Mouse (Mus musculus): Measurements from ENCODE around the gene Fbxl7. TPM values are rescaled to one million over a fixed set of nuclear protein-coding genes. Genes with fewer than 3 reads are reported as not detected.

Gene Fbxl7
- polyA plus RNA-seq, 1 experiment from 2014 or later, result 10.0 TPM

GRCm38 (mm10) chr15:26812856-26813255 lies 82.5 kb downstream of the Fbxl7 start:
- Histone ChIP-seq H3K4me3 (no peak overlapping the region), H3K9me3 (no peaks in the 10 kb centered on the region), H3K4me2 (no peak overlapping the region), H3K27me3 (replicated peaks) (no peaks in the 10 kb centered on the region), H3K4me1 (no peaks in the 10 kb centered on the region), H3K36me3 (no peaks in the 10 kb centered on the region), H3K9ac (no peak overlapping the region), H3K27ac (replicated peaks) (no peak overlapping the region)
- no peak for ATAC-seq (ENCODE audit: extremely low read depth, insufficient number of reproducible peaks, low FRiP score, low TSS enrichment)
- WGBS, result 79% methylated on average over 3 of the region's 3 CpGs

- H3K36me3 ChIP-seq, result no peaks in the 10 kb centered on the region
- no peaks in the 10 kb centered on the region for H3K9me3 ChIP-seq
- no peak for ATAC-seq (ENCODE audit: extremely low read depth, insufficient number of reproducible peaks, low FRiP score, low TSS enrichment)
- no peaks in the 10 kb centered on the region for H3K27me3 ChIP-seq (replicated peaks)
- WGBS, result 72% methylated on average over 3 of the region's 3 CpGs
- no peak overlapping the region for H3K4me3 ChIP-seq
- H3K4me1 ChIP-seq, result no peaks in the 10 kb centered on the region
- no peak overlapping the region for H3K9ac ChIP-seq
- no peak overlapping the region for H3K4me2 ChIP-seq
- H3K27ac ChIP-seq (replicated peaks), result no peak overlapping the region
These were observed 85.8 kb downstream of the Fbxl7 start for GRCm38 (mm10) chr15:26809569-26809968.

DNA sequence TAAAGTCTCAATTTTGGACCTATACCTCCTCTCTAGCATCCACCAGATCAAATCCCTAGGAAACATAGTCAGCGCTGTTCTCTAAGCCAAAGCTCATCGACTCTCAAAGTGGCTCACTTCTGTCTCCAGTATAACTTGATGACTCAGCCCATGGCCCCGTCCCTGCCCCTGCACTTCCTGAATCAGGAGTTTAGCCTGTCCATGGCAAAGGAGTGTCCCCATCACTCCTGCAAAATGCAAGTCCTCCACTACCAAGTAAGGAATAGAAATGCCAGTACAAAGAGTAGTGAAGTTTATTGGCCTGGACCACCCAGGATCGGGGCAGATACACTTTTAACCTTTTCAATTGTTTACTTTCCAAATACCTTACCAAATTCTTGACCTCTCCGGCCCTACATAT lies 91.3 kb downstream of the Fbxl7 start:
- Histone ChIP-seq H3K9ac (no peak overlapping the region), H3K27me3 (replicated peaks) (no peaks in the 10 kb centered on the region), H3K9me3 (no peaks in the 10 kb centered on the region), H3K4me2 (no peak overlapping the region), H3K4me3 (no peak overlapping the region), H3K36me3 (no peaks in the 10 kb centered on the region), H3K4me1 (0 out of 2 replicates have a peak, but pooled peaks cover 4% of the 10 kb centered on the region), H3K27ac (replicated peaks) (no peak overlapping the region)
- WGBS, result 53% methylated on average over 5 of the region's 5 CpGs
- ATAC-seq (ENCODE audit: extremely low read depth, insufficient number of reproducible peaks, low FRiP score, low TSS enrichment), result no peak

- Histone ChIP-seq H3K9me3 (no peaks in the 10 kb centered on the region), H3K36me3 (no peaks in the 10 kb centered on the region), H3K27me3 (replicated peaks) (no peaks in the 10 kb centered on the region), H3K4me1 (0 out of 2 replicates have a peak, but pooled peaks cover 8% of the 10 kb centered on the region), H3K9ac (no peak overlapping the region), H3K4me3 (no peak overlapping the region), H3K4me2 (no peak overlapping the region), H3K27ac (replicated peaks) (no peak overlapping the region)
- no peak for ATAC-seq (ENCODE audit: extremely low read depth, insufficient number of reproducible peaks, low FRiP score, low TSS enrichment)
- WGBS, result 74% methylated on average over 3 of the region's 3 CpGs
These were observed 95.8 kb downstream of the Fbxl7 start for GRCm38 (mm10) chr15:26799457-26800021.

DNA sequence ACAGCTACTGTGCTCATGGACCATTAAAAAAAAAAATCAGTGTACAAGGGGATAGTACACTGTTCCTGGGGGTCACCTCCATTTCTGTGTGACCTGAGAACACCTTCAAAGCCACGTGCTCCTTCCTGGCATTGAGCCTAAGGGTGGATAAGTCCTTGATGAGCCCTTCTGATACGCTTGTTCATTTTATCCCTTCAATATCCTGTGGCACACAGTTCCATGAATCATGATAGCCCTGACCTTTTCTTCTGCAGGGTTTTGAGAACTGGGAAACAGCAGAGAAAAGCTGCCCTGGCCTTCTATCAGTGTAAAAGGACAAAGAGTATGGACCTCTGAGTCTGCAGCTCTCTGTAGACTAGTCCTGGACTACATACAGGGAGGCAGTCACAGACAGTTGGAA lies 99.4 kb downstream of the Fbxl7 start:
- H3K9me3 ChIP-seq, result no peaks in the 10 kb centered on the region
- no peak overlapping the region for H3K4me3 ChIP-seq
- H3K36me3 ChIP-seq, result no peaks in the 10 kb centered on the region
- no peak overlapping the region for H3K4me2 ChIP-seq
- H3K4me1 ChIP-seq, result 0 out of 2 replicates have a peak, but pooled peaks cover 4% of the 10 kb centered on the region
- no peak for ATAC-seq (ENCODE audit: extremely low read depth, insufficient number of reproducible peaks, low FRiP score, low TSS enrichment)
- H3K27ac ChIP-seq (replicated peaks), result no peak overlapping the region
- no peaks in the 10 kb centered on the region for H3K27me3 ChIP-seq (replicated peaks)
- WGBS, result 67% methylated on average over 2 of the region's 2 CpGs
- no peak overlapping the region for H3K9ac ChIP-seq

DNA sequence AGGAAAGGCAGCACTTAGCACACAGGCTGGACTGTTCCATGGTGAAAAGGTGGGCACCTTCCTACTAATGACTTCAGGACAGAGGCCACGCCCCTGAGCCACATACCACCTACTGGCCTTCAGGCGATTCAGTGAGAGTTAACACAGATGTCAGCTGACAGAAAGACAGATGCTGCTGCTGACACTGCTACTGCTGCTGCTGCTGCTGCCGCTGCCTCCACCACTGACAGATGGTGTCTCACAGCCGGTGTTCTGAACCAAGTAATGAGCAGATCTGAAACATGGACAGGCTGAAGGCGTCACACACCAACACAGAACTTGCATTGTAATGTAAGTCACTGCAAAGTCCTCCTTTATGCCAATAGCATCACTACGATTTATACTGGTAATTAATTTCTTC lies 99.9 kb downstream of the Fbxl7 start:
- Histone ChIP-seq H3K27me3 (replicated peaks) (no peaks in the 10 kb centered on the region), H3K27ac (replicated peaks) (no peak overlapping the region), H3K4me3 (no peak overlapping the region), H3K36me3 (no peaks in the 10 kb centered on the region), H3K4me1 (0 out of 2 replicates have a peak, but pooled peaks cover 4% of the 10 kb centered on the region), H3K9ac (no peak overlapping the region), H3K9me3 (no peaks in the 10 kb centered on the region), H3K4me2 (no peak overlapping the region)
- WGBS, result 43% methylated on average over 6 of the region's 6 CpGs
- ATAC-seq (ENCODE audit: extremely low read depth, insufficient number of reproducible peaks, low FRiP score, low TSS enrichment), result no peak

DNA sequence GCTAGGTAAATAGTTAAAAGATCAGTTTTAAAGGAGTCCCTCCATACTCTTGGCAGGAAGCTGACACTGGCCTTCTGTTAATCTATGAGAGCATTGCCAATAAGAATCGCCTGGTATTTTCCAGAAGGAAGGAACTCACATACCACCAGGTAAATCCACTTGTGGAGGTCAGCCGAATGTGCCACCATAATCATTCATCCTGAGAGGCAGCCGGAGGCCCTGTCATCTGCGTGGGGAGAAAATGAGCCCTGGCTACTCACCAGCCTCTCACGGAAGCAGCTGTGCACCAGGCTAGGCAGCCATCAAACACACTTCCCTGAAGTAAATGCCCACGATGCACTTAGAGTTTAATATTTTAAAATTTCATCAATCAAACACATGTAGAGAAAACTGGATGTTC lies 108.2 kb downstream of the Fbxl7 start:
- H3K9ac ChIP-seq, result no peak overlapping the region
- no peak overlapping the region for H3K27ac ChIP-seq (replicated peaks)
- no peaks in the 10 kb centered on the region for H3K9me3 ChIP-seq
- ATAC-seq (ENCODE audit: extremely low read depth, insufficient number of reproducible peaks, low FRiP score, low TSS enrichment), result no peak
- H3K4me1 ChIP-seq, result no peaks in the 10 kb centered on the region
- H3K4me2 ChIP-seq, result no peak overlapping the region
- no peaks in the 10 kb centered on the region for H3K36me3 ChIP-seq
- no peak overlapping the region for H3K4me3 ChIP-seq
- H3K27me3 ChIP-seq (replicated peaks), result no peaks in the 10 kb centered on the region
- 66% methylated on average over 6 of the region's 6 CpGs for WGBS

DNA sequence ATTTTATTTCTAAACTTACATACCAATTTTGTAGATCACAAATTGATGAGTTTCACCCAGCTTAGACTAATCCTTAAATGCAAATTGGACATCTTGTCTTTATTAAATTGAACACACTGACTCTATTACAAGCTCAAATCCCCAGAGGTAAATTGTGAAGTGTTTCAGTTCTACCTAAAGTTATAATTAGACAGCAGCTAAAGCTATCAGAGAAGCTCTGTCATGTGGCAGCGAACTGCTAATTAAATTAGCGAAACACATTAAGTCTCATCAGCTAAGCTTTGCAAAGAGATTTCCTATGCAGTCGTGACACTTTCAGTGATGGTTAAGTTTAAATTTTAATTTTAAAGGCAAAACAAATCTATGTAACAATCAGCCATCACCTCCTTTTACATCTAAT lies 114.8 kb downstream of the Fbxl7 start:
- Histone ChIP-seq H3K4me1 (no peaks in the 10 kb centered on the region), H3K27me3 (replicated peaks) (no peaks in the 10 kb centered on the region), H3K9me3 (no peaks in the 10 kb centered on the region), H3K4me3 (no peak overlapping the region), H3K27ac (replicated peaks) (no peak overlapping the region), H3K36me3 (no peaks in the 10 kb centered on the region), H3K4me2 (no peak overlapping the region), H3K9ac (no peak overlapping the region)
- no peak for ATAC-seq (ENCODE audit: extremely low read depth, insufficient number of reproducible peaks, low FRiP score, low TSS enrichment)
- 79% methylated on average over 3 of the region's 3 CpGs for WGBS

GRCm38 (mm10) chr15:26779129-26779528 lies 116.3 kb downstream of the Fbxl7 start:
- no peaks in the 10 kb centered on the region for H3K36me3 ChIP-seq
- no peak overlapping the region for H3K27ac ChIP-seq (replicated peaks)
- no peaks in the 10 kb centered on the region for H3K9me3 ChIP-seq
- 20% methylated on average over 4 of the region's 4 CpGs for WGBS
- no peaks in the 10 kb centered on the region for H3K4me1 ChIP-seq
- H3K4me3 ChIP-seq, result no peak overlapping the region
- H3K27me3 ChIP-seq (replicated peaks), result no peaks in the 10 kb centered on the region
- ATAC-seq (ENCODE audit: extremely low read depth, insufficient number of reproducible peaks, low FRiP score, low TSS enrichment), result no peak
- H3K4me2 ChIP-seq, result no peak overlapping the region
- H3K9ac ChIP-seq, result no peak overlapping the region

DNA sequence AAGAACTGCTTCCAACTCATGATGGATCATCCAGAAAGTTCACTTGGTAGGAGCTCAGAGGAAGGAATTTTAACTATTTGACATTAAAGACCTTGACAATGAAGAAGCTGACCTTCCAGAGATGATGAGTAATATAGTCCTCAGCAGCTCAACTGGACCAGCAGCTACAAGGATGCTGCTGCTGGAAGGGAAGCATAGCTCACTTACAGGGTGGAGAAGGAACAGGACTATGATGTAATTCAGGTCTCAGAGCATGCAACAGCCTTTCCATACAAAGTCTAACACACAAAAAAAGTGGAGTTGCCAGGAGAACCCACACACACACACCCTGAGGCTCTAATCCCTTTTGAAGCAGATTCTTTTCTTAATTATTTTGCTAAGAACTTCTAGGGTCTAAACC lies 119.7 kb downstream of the Fbxl7 start:
- no peak overlapping the region for H3K9ac ChIP-seq
- H3K36me3 ChIP-seq, result no peaks in the 10 kb centered on the region
- no peaks in the 10 kb centered on the region for H3K27me3 ChIP-seq (replicated peaks)
- H3K4me1 ChIP-seq, result no peaks in the 10 kb centered on the region
- H3K9me3 ChIP-seq, result no peaks in the 10 kb centered on the region
- H3K27ac ChIP-seq (replicated peaks), result no peak overlapping the region
- no peak overlapping the region for H3K4me3 ChIP-seq
- no peak overlapping the region for H3K4me2 ChIP-seq
- ATAC-seq (ENCODE audit: extremely low read depth, insufficient number of reproducible peaks, low FRiP score, low TSS enrichment), result no peak

DNA sequence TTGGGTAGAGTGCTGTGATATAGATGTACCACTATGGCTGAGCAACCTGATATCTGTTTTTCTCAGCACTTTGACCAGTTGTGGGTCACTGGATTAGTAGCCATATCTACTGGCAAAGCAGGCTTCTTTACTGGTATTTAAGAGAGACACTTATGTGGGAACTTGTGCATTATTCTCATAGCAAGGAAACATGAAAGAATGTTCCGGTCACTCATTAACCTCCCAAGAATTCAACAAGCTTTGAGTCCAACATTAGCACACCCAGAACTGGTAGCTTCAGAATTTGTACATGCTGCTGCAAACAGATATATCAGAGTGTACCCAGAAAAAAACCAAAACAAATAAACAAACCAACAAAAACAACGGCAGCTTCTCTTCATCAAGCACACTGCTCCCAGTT lies 120.5 kb downstream of the Fbxl7 start:
- no peak overlapping the region for H3K4me3 ChIP-seq
- no peak for ATAC-seq (ENCODE audit: extremely low read depth, insufficient number of reproducible peaks, low FRiP score, low TSS enrichment)
- H3K9me3 ChIP-seq, result no peaks in the 10 kb centered on the region
- H3K4me2 ChIP-seq, result no peak overlapping the region
- no peak overlapping the region for H3K27ac ChIP-seq (replicated peaks)
- H3K9ac ChIP-seq, result no peak overlapping the region
- H3K27me3 ChIP-seq (replicated peaks), result no peaks in the 10 kb centered on the region
- WGBS, result 85% methylated on average over 2 of the region's 2 CpGs
- no peaks in the 10 kb centered on the region for H3K36me3 ChIP-seq
- no peaks in the 10 kb centered on the region for H3K4me1 ChIP-seq

DNA sequence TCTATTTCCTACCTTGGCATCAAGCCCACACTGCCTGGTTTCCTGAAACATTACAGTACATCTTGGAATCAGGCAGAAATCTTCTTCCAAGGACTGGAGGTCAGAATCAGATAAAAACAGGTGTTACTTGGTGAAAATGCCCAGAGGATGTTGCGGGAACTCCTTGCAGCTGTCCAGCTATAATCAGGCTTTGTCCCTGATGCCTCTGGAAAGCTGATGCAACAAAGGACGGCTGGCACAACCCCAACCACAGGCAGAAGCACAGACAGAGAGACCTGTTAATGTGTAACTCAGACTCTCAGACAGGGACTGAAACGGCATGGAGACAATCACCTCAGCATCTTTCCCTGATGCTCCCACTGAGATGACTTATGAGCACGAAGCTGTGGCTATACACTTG lies 133.7 kb downstream of the Fbxl7 start:
- no peak for ATAC-seq (ENCODE audit: extremely low read depth, insufficient number of reproducible peaks, low FRiP score, low TSS enrichment)
- Histone ChIP-seq H3K36me3 (no peaks in the 10 kb centered on the region), H3K4me1 (no peaks in the 10 kb centered on the region), H3K27ac (replicated peaks) (no peak overlapping the region), H3K27me3 (replicated peaks) (no peaks in the 10 kb centered on the region), H3K9me3 (no peaks in the 10 kb centered on the region), H3K4me3 (no peak overlapping the region), H3K4me2 (no peak overlapping the region), H3K9ac (no peak overlapping the region)
- WGBS, result 73% methylated on average over 4 of the region's 4 CpGs

Measured in heart, embryonic 13.5 days (tissue).